In the genomic region with DNA sequence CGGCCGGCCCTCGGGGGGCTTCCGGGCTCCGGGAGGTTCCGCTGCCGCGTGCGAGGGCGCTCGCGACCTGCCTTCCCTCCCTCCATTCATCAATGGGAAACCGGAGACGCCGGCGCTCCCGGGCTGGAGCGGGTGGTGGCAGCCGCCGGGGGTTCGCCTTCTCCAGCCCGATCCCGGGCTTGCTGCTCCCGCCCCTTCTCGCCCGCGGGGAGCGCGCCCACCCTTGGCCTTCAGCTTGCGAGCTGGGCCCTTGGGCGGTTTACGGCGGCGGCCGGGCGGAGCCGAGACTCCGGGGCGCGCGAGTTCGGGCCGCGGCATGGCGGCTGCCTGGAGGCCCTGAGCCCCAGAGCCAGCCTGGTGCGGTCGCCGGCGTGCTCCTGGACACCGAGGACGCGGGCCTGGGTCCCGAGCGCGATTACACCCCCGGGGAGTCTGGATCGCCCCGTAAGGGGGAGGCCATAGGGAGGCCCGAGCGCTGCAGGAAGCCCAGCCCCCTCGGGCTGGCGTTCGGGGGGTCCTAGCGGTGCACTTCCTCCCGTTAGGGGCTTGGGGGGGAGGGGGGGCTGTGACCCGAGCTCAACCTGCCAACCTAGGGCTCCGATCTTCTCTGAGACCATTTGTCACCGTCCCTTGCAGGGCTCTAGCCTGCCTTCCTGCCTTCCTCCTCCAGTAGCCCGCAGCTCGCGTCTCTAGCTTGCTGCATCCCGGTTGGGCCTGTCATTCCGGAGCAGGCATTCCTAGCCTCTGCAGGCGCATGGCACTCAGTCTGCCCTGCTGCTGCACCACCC, we compare ENCODE assay signal across 8 mouse cellular contexts. TPM values are rescaled to one million over a fixed set of nuclear protein-coding genes. Genes with fewer than 3 reads are reported as not detected.
A peak's percentile ranks its signal among the peaks of the same experiment; 100 is the strongest.
DNase-seq lines count a peak whose midpoint lies in the region; ATAC-seq lines count a peak whose summit lies in the region.

No protein-coding gene starts in this region.

- peaks cover 6% of the 10 kb centered on the region for H3K4me1 ChIP-seq in embryonic facial prominence, embryonic 11.5 days (ENCODE audit: control insufficient read depth, insufficient read depth, low read length)
- H3K4me1 ChIP-seq in limb, embryonic 15.5 days = peaks cover 23% of the 10 kb centered on the region
- peaks cover 45% of the 10 kb centered on the region for H3K4me1 ChIP-seq in midbrain, embryonic 15.5 days

- no peaks in the 10 kb centered on the region for H3K27me3 ChIP-seq in embryonic facial prominence, embryonic 11.5 days (ENCODE audit: control insufficient read depth, insufficient read depth, low read length)
- no peaks in the 10 kb centered on the region for H3K27me3 ChIP-seq in limb, embryonic 15.5 days
- no peaks in the 10 kb centered on the region for H3K27me3 ChIP-seq in midbrain, embryonic 15.5 days (replicated peaks)

- H3K36me3 ChIP-seq in embryonic facial prominence, embryonic 11.5 days (replicated peaks; ENCODE audit: control insufficient read depth, insufficient read depth, low read depth, low read length) = no peaks in the 10 kb centered on the region
- H3K36me3 ChIP-seq in limb, embryonic 15.5 days = no peaks in the 10 kb centered on the region
- H3K36me3 ChIP-seq in midbrain, embryonic 15.5 days (replicated peaks) = no peaks in the 10 kb centered on the region

- peak overlapping the region; percentile 81 for H3K4me3 ChIP-seq in embryonic facial prominence, embryonic 11.5 days (ENCODE audit: low read depth, low read length)
- H3K4me3 ChIP-seq in limb, embryonic 15.5 days = peak overlapping the region; percentile 75
- H3K4me3 ChIP-seq in midbrain, embryonic 15.5 days = peak overlapping the region; percentile 91

- ATAC-seq in embryonic facial prominence, embryonic 11.5 days (replicated peaks; ENCODE audit: insufficient number of reproducible peaks, low FRiP score, low TSS enrichment, low read depth) = peak; percentile 49
- ATAC-seq in limb, embryonic 15.5 days (ENCODE audit: insufficient number of reproducible peaks, low FRiP score, low TSS enrichment, low read depth) = peak; percentile 31; the same call in 1 of the 2 replicates
- ATAC-seq in midbrain, embryonic 15.5 days (replicated peaks) = peak; percentile 34

- peak overlapping the region; percentile 70 for H3K4me2 ChIP-seq in embryonic facial prominence, embryonic 11.5 days (ENCODE audit: low read depth, low read length)
- H3K4me2 ChIP-seq in limb, embryonic 15.5 days = peak overlapping the region; percentile 67
- peak overlapping the region; percentile 64 for H3K4me2 ChIP-seq in midbrain, embryonic 15.5 days

- H3K27ac ChIP-seq in embryonic facial prominence, embryonic 11.5 days (replicated peaks; ENCODE audit: low read depth, low read length) = peak overlapping the region; percentile 98
- peak overlapping the region; percentile 96 for H3K27ac ChIP-seq in limb, embryonic 15.5 days
- H3K27ac ChIP-seq in midbrain, embryonic 15.5 days = peak overlapping the region; percentile 98

- no peaks in the 10 kb centered on the region for H3K9me3 ChIP-seq in embryonic facial prominence, embryonic 11.5 days (replicated peaks; ENCODE audit: control insufficient read depth, low read length)
- no peaks in the 10 kb centered on the region for H3K9me3 ChIP-seq in limb, embryonic 15.5 days
- H3K9me3 ChIP-seq in midbrain, embryonic 15.5 days = no peaks in the 10 kb centered on the region

- peak; percentile 80 for DNase-seq in 3134 (ENCODE audit: extremely low read depth, insufficient read length, low spot score)
- DNase-seq in adrenal gland, postnatal 10 days = peak; percentile 85
- peak; percentile 74 for DNase-seq in embryonic facial prominence, embryonic 11.5 days (ENCODE audit: low spot score)
- peak; percentile 45 for DNase-seq in heart, adult 8-10 months (ENCODE audit: low spot score)
- DNase-seq in kidney, adult 9 months = peak; percentile 63
- peak; percentile 64 to 71 for DNase-seq in spleen, postnatal 10 days (ENCODE audit: low spot score in 2 of 2)

- under 1% methylated on average over 49 of the region's 74 CpGs for WGBS in embryonic facial prominence, embryonic 11.5 days
- WGBS in limb, embryonic 15.5 days = under 1% methylated on average over 65 of the region's 74 CpGs
- WGBS in midbrain, embryonic 15.5 days = under 1% methylated on average over 71 of the region's 74 CpGs

- peak overlapping the region; percentile 95 for H3K9ac ChIP-seq in embryonic facial prominence, embryonic 11.5 days (replicated peaks; ENCODE audit: low read length)
- peak overlapping the region; percentile 94 for H3K9ac ChIP-seq in limb, embryonic 15.5 days
- H3K9ac ChIP-seq in midbrain, embryonic 15.5 days = peak overlapping the region; percentile 89

RNA-seq across cellular contexts. Expression of a gene that starts 1.8 kb away (rescaled TPM):
- 10 to 100 TPM; 36.3 to 48.3 TPM for total RNA-seq in adrenal gland, postnatal 10 days (2021)
- polyA plus RNA-seq in embryonic facial prominence, embryonic 11.5 days (2014; fragmentation: Nextera tagmentation; extraction: Ambion mirVana) = 46.2 and 48.7 TPM in 2 replicates
- 1 to 10 TPM in 2 of 4 experiments, under 1 TPM in 2; 0.40 to 1.1 (median 0.92) TPM for total RNA-seq in heart, adult 8-10 months (2022)
- 23.3 and 32.0 TPM in 2 replicates for polyA plus RNA-seq in limb, embryonic 15.5 days (2015; fragmentation: Nextera tagmentation; extraction: Ambion mirVana)
- 37.5 and 38.6 TPM in 2 replicates for polyA plus RNA-seq in midbrain, embryonic 15.5 days (2015; fragmentation: Nextera tagmentation; extraction: Ambion mirVana)

Comparison
In these comparisons a context has a peak if more than half of its experiments do, and no peak if none do; other contexts are left out.
1. Peak in every context shown above with its lines: DNase-seq, ATAC-seq, H3K4me3 ChIP-seq and H3K27ac ChIP-seq.